Mouse (Mus musculus): ENCODE data around the gene Rasgef1c.

DNA sequence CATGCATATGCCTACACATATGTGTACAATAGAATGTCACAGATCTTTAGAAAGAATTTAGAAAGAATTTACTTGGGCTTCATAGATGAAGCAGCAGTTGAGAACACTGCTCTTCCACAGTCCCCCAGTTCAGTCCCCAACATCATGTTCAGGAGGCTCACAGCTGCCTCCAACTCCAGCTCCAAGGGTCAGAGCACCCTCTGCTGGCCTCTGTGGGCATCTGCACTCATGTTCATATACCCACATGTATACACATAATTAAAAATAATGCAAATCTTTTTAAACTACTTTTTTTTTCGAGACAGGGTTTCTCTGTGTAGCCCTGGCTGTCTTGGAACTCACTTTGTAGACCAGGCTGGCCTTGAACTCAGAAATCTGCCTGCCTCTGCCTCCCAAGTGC is 73.0 kb downstream of the Rasgef1c start:
- TF ChIP-seq CTCF (IDR thresholded peaks at IDR 0.05; ENCODE audit: low read depth) (peak; percentile 49), EP300 (IDR thresholded peaks at IDR 0.05; ENCODE audit: low read depth) (no peak)

All from liver, embryonic 14.5 days (tissue).